Mouse (Mus musculus) forebrain, embryonic 15.5 days (tissue): ENCODE measurements at regions not wholly inside any gene's neighbourhood (a gene's known extent, or its start where the extent isn't known, plus 50 kb on each side); places are given as distances from the start of the nearest gene placed in this dataset.

ENCODE experiments used
- ATAC-seq: fragments of 200-750 bp; cut with Nextera tagmentation; replicated peaks from 2 replicates; pipeline ENCODE4 v1.8.0; 2017; ENCODE audit warnings: mild to moderate bottlenecking, moderate TSS enrichment, moderate library complexity
- H3K27ac ChIP-seq: fragments of 300-500 bp; sonication (generic); replicated peaks from 2 replicates; pipeline ENCODE4 v1.5.1; 2015; ENCODE audit warnings: mild to moderate bottlenecking, inconsistent platforms
- H3K27me3 ChIP-seq: fragments of 300-500 bp; sonication (generic); 2 replicates; pipeline ENCODE4 v1.6.1; 2015; ENCODE audit warnings: inconsistent platforms
- H3K36me3 ChIP-seq: fragments of 300-500 bp; sonication (generic); 2 replicates; pipeline ENCODE4 v1.6.1; 2015; ENCODE audit warnings: mild to moderate bottlenecking, inconsistent platforms
- H3K4me1 ChIP-seq: fragments of 300-500 bp; sonication (generic); 2 replicates; pipeline ENCODE4 v1.6.1; 2015; ENCODE audit warnings: inconsistent platforms
- H3K4me2 ChIP-seq: fragments of 300-500 bp; sonication (generic); replicated peaks from 2 replicates; pipeline ENCODE4 v1.6.1; 2015; ENCODE audit warnings: mild to moderate bottlenecking, inconsistent platforms
- H3K4me3 ChIP-seq: fragments of 300-500 bp; sonication (generic); 2 replicates; pipeline ENCODE4 v1.5.1; 2015; ENCODE audit warnings: mild to moderate bottlenecking, inconsistent platforms
- H3K9ac ChIP-seq: fragments of 300-500 bp; sonication (generic); replicated peaks from 2 replicates; pipeline ENCODE4 v1.6.1; 2015; ENCODE audit warnings: mild to moderate bottlenecking, inconsistent platforms
- H3K9me3 ChIP-seq: fragments of 300-500 bp; sonication (generic); 2 replicates; pipeline ENCODE4 v1.6.1; 2016; ENCODE audit warnings: inconsistent platforms
- WGBS: fragments of 180-500 bp; shearing (Covaris S2); methylation state at CpG from one replicate; pipeline ENCODE4 v1.1.7; 2015; ENCODE audit warnings: mixed read lengths; 5-methylcytosine and 5-hydroxymethylcytosine counted together

- Histone ChIP-seq H3K4me2 (no peak overlapping the region), H3K27ac (no peak overlapping the region), H3K9ac (no peak overlapping the region), H3K4me1 (no peaks in the 10 kb centered on the region), H3K36me3 (no peaks in the 10 kb centered on the region), H3K27me3 (no peaks in the 10 kb centered on the region), H3K9me3 (no peaks in the 10 kb centered on the region), H3K4me3 (no peak overlapping the region)
- ATAC-seq, result no peak
Observed at GRCm38 (mm10) chr6:75357286-75357685, 1140.3 kb downstream of the Gm9008 start.

DNA sequence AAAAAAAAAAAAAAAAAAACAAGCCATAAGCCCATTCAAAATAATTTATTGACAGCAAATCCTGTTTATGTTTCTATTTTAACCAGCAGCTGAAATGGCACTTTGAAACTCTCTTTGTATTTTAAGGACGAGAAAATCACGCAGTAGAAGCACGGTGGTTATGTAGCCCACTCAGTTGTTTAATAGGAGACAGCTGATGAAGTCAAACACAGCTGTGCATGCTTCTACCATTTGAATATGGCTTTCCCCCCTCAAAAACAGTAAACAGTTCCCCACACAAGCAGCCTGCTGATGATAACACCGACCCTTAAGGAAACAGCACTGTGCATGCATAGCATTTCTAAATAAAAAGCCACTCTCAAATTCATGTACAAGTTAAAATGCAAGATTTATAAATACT, 1156.5 kb downstream of the Gm9008 start:
- Histone ChIP-seq H3K4me2 (no peak overlapping the region), H3K4me1 (no peaks in the 10 kb centered on the region), H3K36me3 (no peaks in the 10 kb centered on the region), H3K27ac (no peak overlapping the region), H3K9me3 (no peaks in the 10 kb centered on the region), H3K4me3 (no peak overlapping the region), H3K9ac (no peak overlapping the region), H3K27me3 (no peaks in the 10 kb centered on the region)
- WGBS, result 64% methylated on average over 4 of the region's 4 CpGs
- ATAC-seq, result peak; percentile 69; the same call in 1 of the 2 replicates
